Mouse (Mus musculus): ENCODE measurements around the gene Atp13a4.

The Atp13a4 gene

DNA sequence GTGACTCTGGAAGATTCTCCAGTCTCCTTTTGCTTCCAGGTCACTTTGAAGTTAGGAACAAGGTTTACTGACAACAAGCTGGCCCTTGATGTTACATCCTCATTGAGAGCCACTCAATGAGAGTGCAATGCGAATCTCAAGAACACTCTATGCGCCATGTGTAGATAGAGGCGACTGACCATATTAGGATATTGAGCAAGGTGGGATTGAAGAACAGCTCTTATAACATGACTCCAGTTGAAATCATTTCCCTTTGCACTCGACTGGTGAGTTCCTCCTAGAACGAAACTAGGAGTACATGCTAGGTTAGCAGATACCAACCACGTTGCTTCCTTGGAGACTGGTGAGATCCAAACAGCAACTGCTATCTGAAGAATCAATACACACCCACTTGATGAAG, 64.3 kb downstream of the Atp13a4 start:
- DNase-seq (ENCODE audit: low spot score): no peak

GRCm38 (mm10) chr16:29463798-29464197, 80.9 kb downstream of the Atp13a4 start:
- DNase-seq (ENCODE audit: low spot score): no peak

DNA sequence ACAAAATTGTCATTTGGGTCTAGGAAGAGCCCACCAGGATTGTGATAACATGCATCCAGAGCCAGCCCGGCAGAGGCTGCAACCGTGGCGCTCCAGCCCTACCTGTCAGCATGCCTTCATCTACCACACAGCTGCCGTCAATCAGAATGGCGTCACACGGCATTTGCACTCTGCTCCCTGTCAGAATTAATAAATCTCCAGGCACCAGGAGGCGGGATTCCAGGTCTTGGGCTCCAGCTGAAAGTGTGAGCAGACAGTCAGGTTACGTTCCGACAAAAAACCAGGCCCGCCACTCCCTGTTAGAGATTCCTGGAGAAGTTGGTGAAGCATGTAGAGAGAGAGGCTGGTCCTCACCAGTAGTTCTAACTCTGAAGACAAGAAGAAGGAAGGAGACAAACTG, 85.3 kb downstream of the Atp13a4 start:
- no peak for DNase-seq (ENCODE audit: low spot score)

DNA sequence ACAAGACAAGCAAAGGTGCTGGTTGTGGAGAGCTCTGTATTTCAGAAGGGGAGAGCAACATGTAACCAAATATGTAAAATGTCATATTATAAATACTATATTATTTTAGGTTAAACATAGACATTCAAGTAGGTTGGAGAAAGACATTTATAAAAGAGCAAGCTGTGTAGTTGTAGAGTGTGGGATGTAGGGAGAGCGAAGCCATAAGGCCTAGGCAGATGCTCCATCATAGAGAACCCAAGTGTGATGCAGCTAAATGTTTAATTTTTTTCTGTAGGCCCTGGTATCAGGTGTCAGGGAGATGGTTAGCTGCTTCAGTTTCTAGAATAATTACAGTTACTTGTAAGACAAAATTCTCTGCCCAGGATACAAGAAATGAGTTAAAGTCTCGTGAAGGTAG, 87.8 kb downstream of the Atp13a4 start:
- DNase-seq (ENCODE audit: low spot score): no peak

- no peak for DNase-seq (ENCODE audit: low spot score)
Measured at GRCm38 (mm10) chr16:29453282-29453681, 91.4 kb downstream of the Atp13a4 start.

GRCm38 (mm10) chr16:29451706-29452105, 93.0 kb downstream of the Atp13a4 start:
- DNase-seq (ENCODE audit: low spot score): no peak

DNA sequence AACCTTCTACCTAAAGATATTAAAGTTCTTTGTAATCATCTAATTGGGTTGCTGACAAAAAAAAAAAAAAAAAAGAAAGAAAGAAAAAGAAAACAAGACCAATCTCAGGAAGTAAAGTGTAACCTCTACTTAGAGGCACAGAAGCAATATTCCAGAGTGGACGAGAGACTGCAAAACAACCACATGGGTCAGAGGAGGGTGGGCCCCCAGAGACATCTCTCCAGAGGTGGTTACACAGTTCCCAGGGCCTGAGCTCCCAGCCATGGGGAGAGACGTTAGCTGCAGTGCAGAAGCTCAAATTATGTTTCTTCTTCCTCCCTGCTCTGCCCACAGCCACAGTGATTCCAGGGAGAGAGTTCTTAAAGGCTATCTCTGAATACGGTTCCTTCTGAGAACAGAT, 102.5 kb downstream of the Atp13a4 start:
- no peak for DNase-seq (ENCODE audit: low spot score)

DNA sequence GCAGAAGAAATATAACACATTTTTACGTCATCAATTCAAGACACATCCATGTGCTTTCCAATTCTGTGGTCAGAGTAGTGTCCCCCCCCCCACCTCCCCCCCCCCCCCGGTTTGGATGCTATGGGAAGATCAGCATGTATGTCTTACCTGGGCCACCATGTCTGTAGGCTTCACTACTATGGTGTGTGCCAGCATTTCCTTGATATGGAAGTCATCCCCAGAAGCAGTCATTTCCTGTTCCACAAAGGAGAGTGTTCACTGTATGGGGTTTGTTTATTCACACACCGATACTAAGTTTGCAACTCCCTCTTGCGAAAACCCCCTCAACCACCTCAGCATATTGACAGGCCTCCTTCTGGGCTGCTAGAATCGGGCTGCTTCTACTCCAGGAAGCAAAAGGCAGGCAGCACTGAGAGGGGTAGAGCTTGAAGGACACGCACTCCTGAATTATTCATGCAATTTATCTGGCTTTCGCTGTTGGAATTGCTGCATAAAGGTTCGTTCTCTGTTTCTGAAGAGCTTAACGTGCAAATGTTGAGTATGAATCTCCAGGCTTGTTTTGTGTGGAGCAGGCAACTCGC, 103.2 kb downstream of the Atp13a4 start:
- DNase-seq (ENCODE audit: low spot score): no peak

DNA sequence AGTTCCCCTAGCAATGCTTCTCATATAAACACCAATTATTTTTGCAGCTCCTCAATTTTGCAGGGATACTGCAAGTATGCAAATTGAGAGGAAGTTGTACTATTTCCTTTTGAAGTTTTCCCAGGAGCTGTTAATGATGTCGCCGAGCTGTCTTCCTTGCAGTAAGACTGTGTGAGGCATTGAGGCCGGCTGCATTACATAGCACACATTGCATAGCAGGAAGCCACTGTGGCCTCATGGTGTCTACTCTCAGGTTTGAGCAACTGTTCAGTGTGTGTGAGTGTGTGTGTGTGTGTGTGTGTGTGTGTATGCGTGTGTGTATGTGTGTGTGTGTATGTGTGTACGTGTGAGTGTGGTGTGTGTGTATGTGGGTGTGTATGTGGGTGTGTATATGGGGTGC, 106.6 kb downstream of the Atp13a4 start:
- no peak for DNase-seq (ENCODE audit: low spot score)

- DNase-seq (ENCODE audit: low spot score): no peak
Measured at GRCm38 (mm10) chr16:29435746-29436145, 108.9 kb downstream of the Atp13a4 start.

DNA sequence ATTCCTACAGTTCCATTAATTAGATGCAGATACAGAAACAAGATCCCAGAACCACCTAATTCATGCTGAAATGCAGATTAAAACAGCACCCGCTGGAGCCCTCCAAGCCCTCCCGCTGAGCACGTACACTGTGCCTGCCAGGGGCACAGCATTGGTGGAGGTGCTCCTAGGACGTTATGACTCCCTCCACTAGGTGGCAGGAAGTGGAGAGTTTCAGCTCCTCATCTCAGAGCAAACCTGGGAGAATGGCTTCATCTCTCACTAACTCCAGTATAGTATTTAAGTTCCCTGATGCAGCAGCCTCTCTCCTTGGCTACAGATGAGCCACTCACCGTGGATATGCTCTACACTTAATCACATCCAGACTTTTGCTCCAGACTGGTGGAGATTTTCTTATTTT, 110.0 kb downstream of the Atp13a4 start:
- DNase-seq (ENCODE audit: low spot score): no peak

GRCm38 (mm10) chr16:29414822-29415221, 129.8 kb downstream of the Atp13a4 start:
- DNase-seq (ENCODE audit: low spot score): no peak

- no peak for DNase-seq (ENCODE audit: low spot score)
Measured at GRCm38 (mm10) chr16:29407319-29407718, 137.3 kb downstream of the Atp13a4 start.

DNA sequence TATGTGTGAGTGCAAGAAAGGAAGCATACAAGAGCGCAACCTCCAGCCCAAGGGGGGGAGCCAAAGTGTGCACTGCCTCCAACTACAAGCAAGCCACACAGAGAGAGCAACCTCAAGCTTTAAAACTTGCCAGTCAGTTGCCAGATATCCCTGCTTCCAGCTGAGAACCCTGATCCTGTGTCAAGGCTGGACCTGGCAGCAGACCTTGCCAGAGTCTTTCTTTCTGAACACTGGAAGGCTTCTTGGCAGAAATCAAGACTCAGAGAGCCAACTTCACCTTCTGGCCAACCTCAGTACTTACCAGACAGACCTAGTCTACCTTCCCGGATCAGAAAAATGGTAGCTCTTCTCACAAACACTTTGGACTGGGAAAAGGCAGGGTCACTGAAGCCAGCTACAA, 145.6 kb downstream of the Atp13a4 start:
- DNase-seq (ENCODE audit: low spot score): no peak

- no peak for DNase-seq (ENCODE audit: low spot score)
Measured at GRCm38 (mm10) chr16:29384781-29385180, 159.9 kb downstream of the Atp13a4 start.

DNA sequence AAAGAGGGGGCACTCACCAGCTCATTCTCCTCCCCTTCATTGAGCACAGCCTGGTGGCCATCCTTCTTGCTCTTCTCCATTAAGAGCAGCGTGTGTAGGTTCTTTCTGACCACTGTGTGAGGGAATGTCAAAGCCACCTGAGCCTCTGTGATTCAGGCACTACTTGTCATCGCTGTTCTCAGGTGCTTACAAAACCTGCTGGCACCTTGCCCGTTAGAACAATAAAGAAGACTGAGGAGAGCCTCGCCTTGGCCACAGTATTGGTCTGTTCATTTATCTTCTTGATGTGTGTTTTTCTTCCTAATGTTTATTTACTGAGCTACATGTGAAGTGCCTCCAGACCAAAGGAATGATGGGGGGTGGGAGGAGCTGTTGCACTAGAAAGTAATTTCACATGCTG, 166.2 kb downstream of the Atp13a4 start, which contains the start of gene Atp13a5:
Gene Atp13a5 (minus strand): TSS at position 275 of the 400 bp plus-strand sequence.
- DNase-seq (ENCODE audit: low spot score): no peak

DNA sequence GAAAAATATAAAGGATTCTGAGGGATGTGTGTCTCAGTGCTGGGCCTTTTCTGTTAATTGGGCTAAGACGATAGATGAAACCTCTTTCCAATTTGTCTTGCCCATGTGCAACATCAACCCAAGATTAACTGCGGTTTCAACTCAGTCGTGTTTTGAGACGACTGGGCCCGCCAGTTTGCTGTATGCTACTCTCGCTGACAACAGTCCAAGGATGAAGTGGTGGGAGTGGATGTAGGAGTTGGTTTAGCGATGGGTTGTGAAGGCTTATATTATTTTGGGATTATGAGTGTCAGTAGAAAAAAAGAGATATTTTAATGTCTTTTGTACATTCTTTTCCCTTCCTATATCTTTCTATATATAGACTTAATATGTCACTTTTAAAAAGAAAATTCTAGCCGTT, 170.0 kb downstream of the Atp13a4 start:
- no peak for DNase-seq (ENCODE audit: low spot score)
